Mouse (Mus musculus) limb, embryonic 12.5 days (tissue): ENCODE measurements at regions not wholly inside any gene's neighbourhood (a gene's known extent, or its start where the extent isn't known, plus 50 kb on each side); places are given as distances from the start of the nearest gene placed in this dataset.

Experiments used
- ATAC-seq: fragments of 200-750 bp; cut with Nextera tagmentation; 2 replicates; pipeline ENCODE4 v1.8.0; 2017; ENCODE audit warnings: low read depth, moderate TSS enrichment; ENCODE audit not compliant: insufficient number of reproducible peaks, insufficient read depth, low FRiP score, low TSS enrichment
- H3K27ac ChIP-seq: fragments of 300-500 bp; sonication (generic); 2 replicates; pipeline ENCODE4 v1.5.1; 2016; ENCODE audit warnings: mild to moderate bottlenecking, moderate library complexity
- H3K27me3 ChIP-seq: fragments of 300-500 bp; sonication (generic); 2 replicates; pipeline ENCODE4 v1.6.1; 2016; ENCODE audit warnings: mild to moderate bottlenecking, moderate library complexity
- H3K36me3 ChIP-seq: fragments of 300-500 bp; sonication (generic); 2 replicates; pipeline ENCODE4 v1.6.1; 2016; ENCODE audit warnings: mild to moderate bottlenecking, moderate library complexity
- H3K4me1 ChIP-seq: fragments of 300-500 bp; sonication (generic); replicated peaks from 2 replicates; pipeline ENCODE4 v1.6.1; 2016
- H3K4me2 ChIP-seq: fragments of 300-500 bp; sonication (generic); 2 replicates; pipeline ENCODE4 v1.6.1; 2016; ENCODE audit warnings: mild to moderate bottlenecking, moderate library complexity
- H3K4me3 ChIP-seq: fragments of 300-500 bp; sonication (generic); replicated peaks from 2 replicates; pipeline ENCODE4 v1.5.1; 2016; ENCODE audit warnings: mild to moderate bottlenecking
- H3K9ac ChIP-seq: fragments of 300-500 bp; sonication (generic); replicated peaks from 2 replicates; pipeline ENCODE4 v1.6.1; 2016; ENCODE audit warnings: mild to moderate bottlenecking, moderate library complexity
- H3K9me3 ChIP-seq: fragments of 300-500 bp; sonication (generic); 2 replicates; pipeline ENCODE4 v1.6.1; 2016; ENCODE audit warnings: mild to moderate bottlenecking, moderate library complexity
- WGBS: fragments of 180-500 bp; shearing (Covaris S2); methylation state at CpG from one replicate; pipeline ENCODE4 v1.1.7; 2016; 5-methylcytosine and 5-hydroxymethylcytosine counted together

GRCm38 (mm10) chr9:61602353-61602978 is 230.3 kb downstream of the Tle3 start:
- no peaks in the 10 kb centered on the region for H3K9me3 ChIP-seq
- H3K4me3 ChIP-seq, result no peak overlapping the region
- H3K36me3 ChIP-seq, result no peaks in the 10 kb centered on the region
- no peaks in the 10 kb centered on the region for H3K27me3 ChIP-seq
- H3K4me1 ChIP-seq, result peaks cover 47% of the 10 kb centered on the region
- WGBS, result 12% methylated on average over 7 of the region's 7 CpGs
- peak overlapping the region; percentile 23; the same call in 1 of the 2 replicates for H3K4me2 ChIP-seq
- peak overlapping the region; percentile 82 for H3K27ac ChIP-seq
- H3K9ac ChIP-seq, result no peak overlapping the region
- ATAC-seq, result peak; percentile 70

- Histone ChIP-seq H3K36me3 (no peaks in the 10 kb centered on the region), H3K4me1 (peaks cover 53% of the 10 kb centered on the region), H3K27ac (peak overlapping the region; percentile 82; the same call in 1 of the 2 replicates), H3K27me3 (no peaks in the 10 kb centered on the region), H3K4me3 (no peak overlapping the region), H3K9ac (no peak overlapping the region), H3K4me2 (no peak overlapping the region), H3K9me3 (no peaks in the 10 kb centered on the region)
- WGBS, result 68% methylated on average over 6 of the region's 6 CpGs
- no peak for ATAC-seq
Measured at GRCm38 (mm10) chr9:61601911-61602310, 229.7 kb downstream of the Tle3 start.

- no peak overlapping the region for H3K4me2 ChIP-seq
- ATAC-seq, result no peak
- no peak overlapping the region for H3K4me3 ChIP-seq
- H3K27me3 ChIP-seq, result peaks cover 10% of the 10 kb centered on the region; the same call in 1 of the 2 replicates
- H3K36me3 ChIP-seq, result no peaks in the 10 kb centered on the region
- no peak overlapping the region for H3K9ac ChIP-seq
- peaks cover 25% of the 10 kb centered on the region for H3K4me1 ChIP-seq
- H3K9me3 ChIP-seq, result no peaks in the 10 kb centered on the region
- 20% methylated on average over 7 of the region's 7 CpGs for WGBS
- no peak overlapping the region for H3K27ac ChIP-seq
Measured at GRCm38 (mm10) chr9:61597287-61597686, 225.1 kb downstream of the Tle3 start.

- ATAC-seq, result no peak
- 42% methylated on average over 17 of the region's 17 CpGs for WGBS
- Histone ChIP-seq H3K4me1 (peaks cover 19% of the 10 kb centered on the region), H3K9me3 (no peaks in the 10 kb centered on the region), H3K4me3 (no peak overlapping the region), H3K27me3 (peaks cover 12% of the 10 kb centered on the region; the same call in 1 of the 2 replicates), H3K36me3 (no peaks in the 10 kb centered on the region), H3K27ac (no peak overlapping the region), H3K9ac (no peak overlapping the region), H3K4me2 (no peak overlapping the region)
Measured at GRCm38 (mm10) chr9:61596410-61597108, 224.4 kb downstream of the Tle3 start.

GRCm38 (mm10) chr9:61595170-61595967 is 223.2 kb downstream of the Tle3 start:
- H3K4me2 ChIP-seq, result no peak overlapping the region
- H3K27me3 ChIP-seq, result peaks cover 12% of the 10 kb centered on the region; the same call in 1 of the 2 replicates
- no peak overlapping the region for H3K9ac ChIP-seq
- H3K4me1 ChIP-seq, result peaks cover 19% of the 10 kb centered on the region
- H3K9me3 ChIP-seq, result no peaks in the 10 kb centered on the region
- WGBS, result 62% methylated on average over 9 of the region's 9 CpGs
- no peaks in the 10 kb centered on the region for H3K36me3 ChIP-seq
- no peak overlapping the region for H3K4me3 ChIP-seq
- peak overlapping the region; percentile 35; the same call in 1 of the 2 replicates for H3K27ac ChIP-seq
- ATAC-seq, result no peak

- no peak for ATAC-seq
- H3K27me3 ChIP-seq, result peaks cover 12% of the 10 kb centered on the region; the same call in 1 of the 2 replicates
- no peak overlapping the region for H3K4me3 ChIP-seq
- H3K27ac ChIP-seq, result no peak overlapping the region
- H3K9ac ChIP-seq, result no peak overlapping the region
- H3K4me2 ChIP-seq, result no peak overlapping the region
- H3K9me3 ChIP-seq, result no peaks in the 10 kb centered on the region
- H3K36me3 ChIP-seq, result no peaks in the 10 kb centered on the region
- 83% methylated on average over 6 of the region's 6 CpGs for WGBS
- H3K4me1 ChIP-seq, result peaks cover 19% of the 10 kb centered on the region
Measured at GRCm38 (mm10) chr9:61593991-61594390, 221.8 kb downstream of the Tle3 start.

- no peaks in the 10 kb centered on the region for H3K36me3 ChIP-seq
- H3K4me2 ChIP-seq, result no peak overlapping the region
- WGBS, result 90% methylated on average over 10 of the region's 10 CpGs
- no peak for ATAC-seq
- H3K9ac ChIP-seq, result no peak overlapping the region
- H3K4me3 ChIP-seq, result no peak overlapping the region
- peaks cover 12% of the 10 kb centered on the region; the same call in 1 of the 2 replicates for H3K27me3 ChIP-seq
- no peaks in the 10 kb centered on the region; the same call in 1 of the 2 replicates for H3K4me1 ChIP-seq
- no peak overlapping the region for H3K27ac ChIP-seq
- peaks cover 7% of the 10 kb centered on the region; the same call in 1 of the 2 replicates for H3K9me3 ChIP-seq
Measured at GRCm38 (mm10) chr9:61589727-61590299, 217.6 kb downstream of the Tle3 start.

GRCm38 (mm10) chr9:61583281-61584072 is 211.3 kb downstream of the Tle3 start:
- Histone ChIP-seq H3K9me3 (peaks cover 7% of the 10 kb centered on the region; the same call in 1 of the 2 replicates), H3K9ac (no peak overlapping the region), H3K4me2 (no peak overlapping the region), H3K4me1 (peaks cover 25% of the 10 kb centered on the region), H3K36me3 (no peaks in the 10 kb centered on the region), H3K27me3 (no peaks in the 10 kb centered on the region), H3K27ac (peak overlapping the region; percentile 45), H3K4me3 (no peak overlapping the region)
- ATAC-seq, result no peak
- 58% methylated on average over 21 of the region's 21 CpGs for WGBS

- Histone ChIP-seq H3K4me3 (no peak overlapping the region), H3K27me3 (no peaks in the 10 kb centered on the region), H3K9me3 (no peaks in the 10 kb centered on the region), H3K4me1 (peaks cover 30% of the 10 kb centered on the region), H3K9ac (no peak overlapping the region), H3K4me2 (no peak overlapping the region), H3K27ac (no peak overlapping the region), H3K36me3 (no peaks in the 10 kb centered on the region)
- no peak for ATAC-seq
- 89% methylated on average over 6 of the region's 6 CpGs for WGBS
Measured at GRCm38 (mm10) chr9:61581046-61581445, 208.9 kb downstream of the Tle3 start.

GRCm38 (mm10) chr9:61578255-61578654 is 206.1 kb downstream of the Tle3 start:
- H3K4me2 ChIP-seq, result no peak overlapping the region
- H3K36me3 ChIP-seq, result no peaks in the 10 kb centered on the region
- ATAC-seq, result no peak
- WGBS, result 48% methylated on average over 5 of the region's 5 CpGs
- H3K27me3 ChIP-seq, result no peaks in the 10 kb centered on the region
- no peak overlapping the region for H3K4me3 ChIP-seq
- H3K9me3 ChIP-seq, result no peaks in the 10 kb centered on the region
- peaks cover 28% of the 10 kb centered on the region for H3K4me1 ChIP-seq
- no peak overlapping the region; the same call in 1 of the 2 replicates for H3K27ac ChIP-seq
- no peak overlapping the region for H3K9ac ChIP-seq
